Mouse (Mus musculus): Measurements from ENCODE around the gene Olfr1318. TPM values are rescaled to one million over a fixed set of nuclear protein-coding genes. Genes with fewer than 3 reads are reported as not detected.

Gene Olfr1318
- total RNA-seq (2021), result not detected in 2 replicates
- long read RNA-seq, result 0 reads

DNA sequence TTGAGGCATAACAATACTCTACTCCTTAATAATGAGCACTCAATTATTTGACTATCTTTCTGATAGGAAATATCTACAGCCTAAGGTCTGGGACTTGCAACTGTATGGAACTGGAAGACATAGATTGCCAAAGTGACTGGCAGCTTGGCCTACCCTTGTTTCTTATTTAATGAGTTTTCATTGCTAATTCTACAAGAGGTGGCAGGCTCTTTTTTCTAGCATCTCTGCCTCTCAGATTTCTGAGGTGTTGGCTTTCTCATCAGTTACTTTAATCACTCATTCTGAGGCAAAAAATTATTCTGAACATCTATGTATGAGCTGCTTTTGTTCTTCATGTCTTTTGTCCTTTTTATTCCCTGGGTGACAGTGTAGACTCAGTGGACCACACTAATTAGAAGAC is at the start of gene Olfr1318:
Olfr1318 (plus strand) TSS at position 301 of the 400 bp plus-strand sequence.
- no peak for DNase-seq

DNA sequence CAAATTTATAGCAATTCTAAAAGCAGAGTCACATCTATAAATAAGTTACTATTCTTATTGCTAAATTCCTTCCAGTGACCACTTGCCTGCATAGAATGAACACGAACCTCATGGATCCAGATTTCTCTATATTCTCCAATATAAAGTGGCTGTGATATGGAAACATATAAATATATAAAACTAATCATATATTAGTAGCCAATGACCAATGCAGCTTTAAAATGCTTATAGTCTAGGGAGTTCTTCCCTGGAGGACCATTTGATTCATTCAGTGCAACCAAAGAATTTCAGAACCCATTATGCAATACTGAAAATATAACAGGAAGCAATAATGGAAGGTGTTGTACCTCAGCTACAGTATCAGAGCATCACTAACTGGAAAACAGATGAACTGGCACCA is 38.7 kb upstream of the Olfr1318 start, which contains the start of gene Olfr1315-ps1:
Olfr1315-ps1 (minus strand) TSS at position 101 of the 400 bp plus-strand sequence.
- no peak for DNase-seq

DNA sequence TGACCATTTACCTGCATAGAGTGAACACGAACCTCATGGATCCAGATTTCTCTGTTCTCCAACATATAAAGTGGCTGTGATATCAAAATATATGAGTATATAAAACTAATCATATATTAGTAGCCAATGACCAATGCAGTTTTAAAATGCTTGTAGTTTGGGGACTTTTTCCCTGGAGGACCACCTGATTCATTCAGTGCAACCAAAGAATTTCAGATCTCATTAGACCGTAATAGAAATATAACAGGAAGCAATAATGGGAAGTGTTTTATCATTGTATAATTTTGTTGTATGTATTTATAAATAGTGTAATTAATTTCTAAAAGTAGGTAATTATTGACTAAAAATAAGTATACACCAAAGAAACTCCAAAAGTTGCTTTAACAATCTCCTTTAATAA is 19.1 kb upstream of the Olfr1318 start, which contains the start of gene Olfr1316:
Olfr1316 (minus strand) TSS at position 101 of the 400 bp plus-strand sequence.
- DNase-seq, result no peak

DNA sequence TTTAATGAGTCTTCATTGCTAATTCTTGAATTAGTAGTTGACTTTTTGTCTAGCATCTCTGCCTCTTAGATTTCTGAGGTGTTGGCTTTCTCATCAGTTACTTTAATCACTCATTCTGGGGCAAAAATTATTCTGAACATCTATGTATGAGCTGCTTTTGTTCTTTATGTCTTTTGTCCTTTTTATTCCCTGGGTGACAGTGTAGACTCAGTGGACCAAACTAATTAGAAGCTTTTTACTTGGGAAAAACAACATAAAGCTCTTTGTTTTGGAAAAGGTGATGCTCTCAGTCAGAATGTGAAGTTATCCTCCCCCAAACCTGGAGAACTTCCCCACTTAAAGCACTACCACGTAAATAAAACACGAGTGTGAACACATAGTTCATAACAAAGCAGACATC is 14.0 kb upstream of the Olfr1318 start, which contains the start of gene Olfr1317:
Olfr1317 (plus strand) TSS at position 301 of the 400 bp plus-strand sequence.
- DNase-seq, result no peak

DNA sequence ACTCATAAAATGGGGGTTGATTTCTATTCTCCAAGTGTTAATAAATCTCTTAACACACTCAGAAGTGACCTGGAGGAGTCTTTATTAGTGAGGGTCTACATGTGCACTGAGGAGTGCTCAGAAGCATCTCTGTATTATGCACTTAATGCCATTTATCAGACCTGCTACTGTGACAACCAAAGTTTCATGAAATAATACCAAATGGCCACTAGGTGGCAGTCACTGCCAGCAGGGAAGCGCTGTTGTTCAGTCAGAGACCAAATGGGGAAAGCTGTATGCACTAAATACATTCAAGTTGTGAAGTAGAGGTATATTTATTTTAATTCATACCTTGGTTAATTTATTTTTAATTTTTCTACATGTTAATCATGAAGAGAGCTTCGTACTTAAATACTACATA is 42.9 kb downstream of the Olfr1318 start:
- peak; percentile 21 for DNase-seq

DNA sequence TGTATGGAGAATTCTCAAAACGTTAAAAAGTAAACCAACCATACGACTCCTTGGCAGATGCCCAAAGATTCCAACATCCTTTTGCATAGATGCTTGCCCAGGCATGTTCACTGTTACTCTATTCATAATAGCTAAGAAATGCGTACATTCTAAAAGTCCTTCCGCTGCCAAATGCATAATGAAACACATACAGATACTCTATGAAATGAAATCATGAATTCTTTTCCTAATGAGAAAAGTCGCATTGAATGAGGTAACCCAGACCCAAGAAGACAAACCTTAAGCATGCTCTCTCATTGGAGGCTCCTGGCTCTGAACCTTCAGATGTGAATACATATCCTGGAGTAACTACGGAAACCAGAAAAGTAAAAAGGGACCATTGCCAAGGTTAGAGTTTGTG is 49.1 kb downstream of the Olfr1318 start:
- DNase-seq, result no peak

Other genes starting within 250 kb of the Olfr1318 start
- not detected in 2 replicates for gene Olfr1306, start 237.9 kb upstream of the Olfr1318 start, total RNA-seq (2021)
- not detected in 2 replicates for gene Olfr1307, start 204.8 kb upstream of the Olfr1318 start, total RNA-seq (2021)
- not detected in 2 replicates for gene Olfr1308, start 189.3 kb upstream of the Olfr1318 start, total RNA-seq (2021)
- gene Olfr1309, start 163.9 kb upstream of the Olfr1318 start, total RNA-seq (2021), result not detected in 2 replicates
- not detected in 2 replicates for gene Olfr1310, start 141.5 kb upstream of the Olfr1318 start, total RNA-seq (2021)
- not detected in 2 replicates for gene Olfr1311, start 129.8 kb upstream of the Olfr1318 start, total RNA-seq (2021)
- gene Olfr1312, start 104.0 kb upstream of the Olfr1318 start, total RNA-seq (2021), result not detected in 2 replicates
- not detected in 2 replicates for gene Olfr1313, start 76.4 kb upstream of the Olfr1318 start, total RNA-seq (2021)
- gene Olfr1314, start 57.4 kb upstream of the Olfr1318 start, total RNA-seq (2021), result not detected in 2 replicates
- gene Olfr1315-ps1, start 38.8 kb upstream of the Olfr1318 start, total RNA-seq (2021), result not detected in 2 replicates
- not detected in 2 replicates for gene Olfr1316, start 19.2 kb upstream of the Olfr1318 start, total RNA-seq (2021)
- gene Olfr1317, start 13.9 kb upstream of the Olfr1318 start, total RNA-seq (2021), result not detected in 2 replicates
- gene Lpcat4, start 85.3 kb downstream of the Olfr1318 start, total RNA-seq (2021), result 6.0 and 10.4 TPM in 2 replicates
- gene Nutm1, start 105.1 kb downstream of the Olfr1318 start, total RNA-seq (2021), result not detected in 2 replicates
- 134 and 135 TPM in 2 replicates for gene Nop10, start 107.7 kb downstream of the Olfr1318 start, total RNA-seq (2021)
- gene Slc12a6, start 111.6 kb downstream of the Olfr1318 start, total RNA-seq (2021), result 43.4 and 52.9 TPM in 2 replicates
- gene Gm21985, start 112.1 kb downstream of the Olfr1318 start, total RNA-seq (2021), result not detected in 2 replicates
- gene Emc4, start 213.8 kb downstream of the Olfr1318 start, total RNA-seq (2021), result 89.3 and 92.2 TPM in 2 replicates
- gene Katnbl1, start 225.0 kb downstream of the Olfr1318 start, total RNA-seq (2021), result 10.8 and 12.0 TPM in 2 replicates

Data from adrenal gland, postnatal 25 days (tissue).